In the genomic region with DNA sequence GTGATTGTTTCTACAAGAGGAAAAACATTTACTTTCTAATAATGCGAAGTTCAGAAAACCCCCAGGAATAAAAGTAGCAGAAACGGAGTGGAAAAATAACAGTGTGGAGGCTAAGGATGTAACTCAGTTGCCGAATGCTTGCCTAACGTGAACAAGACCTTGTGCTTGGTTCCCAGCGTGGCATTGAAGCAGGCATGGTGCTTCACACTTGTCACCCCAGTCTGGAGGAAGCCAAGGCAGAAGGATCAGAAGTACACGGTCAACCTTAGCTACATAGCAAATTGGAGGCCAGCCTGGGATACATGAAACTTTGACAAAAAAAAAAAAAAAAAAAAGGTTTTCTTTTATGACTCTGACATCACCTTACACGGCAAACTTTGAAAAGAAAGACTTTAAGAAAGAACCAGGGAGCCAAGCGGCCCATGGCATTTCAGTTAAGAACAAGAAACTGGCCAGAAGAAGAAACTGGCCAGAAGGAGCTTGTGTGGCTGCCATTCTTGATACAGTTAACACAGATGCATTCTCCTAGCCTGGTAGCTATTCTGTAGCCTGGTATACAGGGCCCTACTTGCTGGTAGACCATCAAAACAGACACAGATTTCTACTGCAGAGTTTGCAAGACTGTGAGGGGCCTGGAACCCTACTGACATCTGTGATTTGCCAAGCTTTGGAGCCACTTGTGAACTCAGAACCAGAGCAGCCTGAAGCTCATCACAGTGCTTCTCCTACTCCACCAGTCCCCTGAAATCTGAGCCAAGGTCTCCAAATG, we compare ENCODE assay signal across 28 mouse cellular contexts. TPM values are rescaled to one million over a fixed set of nuclear protein-coding genes. Genes with fewer than 3 reads are reported as not detected.
A peak's percentile ranks its signal among the peaks of the same experiment; 100 is the strongest.
DNase-seq lines count a peak whose midpoint lies in the region; ATAC-seq and TF ChIP-seq lines count a peak whose summit lies in the region.
"Had no signal": no experiment of that assay in that cellular context is flagged by ENCODE, and none has a peak within 500 bp of the region (broad histone marks: within the 10 kb centered on the region; RNA-seq: fewer than 3 reads in every experiment).

No protein-coding gene starts in this region.

- H3K27ac ChIP-seq in liver, embryonic 11.5 days (ENCODE audit: low read depth, low read length): no peak overlapping the region
- H3K27ac ChIP-seq in liver, postnatal 0 days (ENCODE audit: low read depth): no peak overlapping the region
- H3K27ac ChIP-seq: hindbrain, embryonic 14.5 days; kidney, postnatal 0 days; limb, embryonic 12.5 days; liver, embryonic 12.5 days had no signal

- no peak for ATAC-seq in liver, embryonic 11.5 days (replicated peaks; ENCODE audit: low FRiP score)
- no peak for ATAC-seq in liver, postnatal 0 days
- ATAC-seq: forebrain, embryonic 16.5 days; inflammation-experienced regulatory T-cells, adult 6 months; liver, embryonic 12.5 days had no signal

- TF ChIP-seq EP300 in liver, postnatal 0 days (IDR thresholded peaks at IDR 0.05; ENCODE audit: low read depth): no peak

- intact Hi-C loops in heart, postnatal 25 days (cut with DNase I): no loop called here

- H3K4me3 ChIP-seq in liver, embryonic 11.5 days (ENCODE audit: low read depth, low read length): no peak overlapping the region
- no peak overlapping the region for H3K4me3 ChIP-seq in liver, postnatal 0 days (ENCODE audit: low read depth, low read length)
- H3K4me3 ChIP-seq: erythroblast, embryonic 14.5 days; limb, embryonic 12.5 days; liver, embryonic 12.5 days; midbrain, embryonic 12.5 days had no signal

- H3K36me3 ChIP-seq in liver, embryonic 11.5 days (ENCODE audit: control insufficient read depth, insufficient read depth, low read length): no peaks in the 10 kb centered on the region
- peaks cover 16% of the 10 kb centered on the region for H3K36me3 ChIP-seq in liver, postnatal 0 days (replicated peaks; ENCODE audit: insufficient read depth, low read length)
- H3K36me3 ChIP-seq: limb, embryonic 12.5 days had no signal

- WGBS in liver, embryonic 11.5 days: 87% methylated on average over 8 of the region's 8 CpGs
- 81% methylated on average over 8 of the region's 8 CpGs for WGBS in liver, postnatal 0 days (ENCODE audit: insufficient replicate concordance)

- no peak overlapping the region for H3K4me2 ChIP-seq in liver, embryonic 11.5 days
- H3K4me2 ChIP-seq in liver, postnatal 0 days (ENCODE audit: low read depth, low read length): no peak overlapping the region
- H3K4me2 ChIP-seq: heart, embryonic 11.5 days; hindbrain, embryonic 14.5 days; limb, embryonic 12.5 days; liver, embryonic 12.5 days; midbrain, embryonic 12.5 days had no signal

- no peaks in the 10 kb centered on the region for H3K27me3 ChIP-seq in liver, embryonic 11.5 days (replicated peaks; ENCODE audit: control insufficient read depth, insufficient read depth, low read length)
- H3K27me3 ChIP-seq in liver, postnatal 0 days (ENCODE audit: insufficient read depth, low read length): no peaks in the 10 kb centered on the region
- H3K27me3 ChIP-seq: limb, embryonic 12.5 days; liver, embryonic 12.5 days; midbrain, embryonic 12.5 days had no signal

- no peaks in the 10 kb centered on the region for H3K9me3 ChIP-seq in liver, embryonic 11.5 days (ENCODE audit: control insufficient read depth, low read length)
- no peaks in the 10 kb centered on the region for H3K9me3 ChIP-seq in liver, postnatal 0 days (ENCODE audit: low read length)
- H3K9me3 ChIP-seq: limb, embryonic 12.5 days; liver, embryonic 12.5 days; midbrain, embryonic 12.5 days had no signal

- H3K9ac ChIP-seq in liver, embryonic 11.5 days (ENCODE audit: low read depth, low read length): no peak overlapping the region
- H3K9ac ChIP-seq in liver, postnatal 0 days (replicated peaks): no peak overlapping the region
- H3K9ac ChIP-seq: hindbrain, embryonic 14.5 days; limb, embryonic 12.5 days; liver, embryonic 12.5 days; midbrain, embryonic 12.5 days had no signal

- TF ChIP-seq CTCF in liver, postnatal 0 days (IDR thresholded peaks at IDR 0.05; ENCODE audit: low read depth): no peak

- H3K4me1 ChIP-seq in liver, embryonic 11.5 days (replicated peaks; ENCODE audit: control insufficient read depth, insufficient read depth, low read length): peaks cover 28% of the 10 kb centered on the region
- no peaks in the 10 kb centered on the region; the same call in 1 of the 2 replicates for H3K4me1 ChIP-seq in liver, postnatal 0 days (ENCODE audit: insufficient read depth)

- DNase-seq in heart, adult 11 months: peak; percentile 88
- DNase-seq in heart, postnatal 25 days (ENCODE audit: low spot score): no peak
- DNase-seq in liver, embryonic 11.5 days (ENCODE audit: low spot score): peak; percentile 25
- no peak for DNase-seq in liver, postnatal 0 days
- DNase-seq in right cerebral cortex, postnatal 4 days: peak; percentile 3
- no peak for DNase-seq in right cerebral cortex, adult 18-20 months
- DNase-seq in yolk sac, embryonic 10.5 days (ENCODE audit: low spot score): no peak
- DNase-seq: adrenal gland, postnatal 25 days; cerebellum, adult 18-20 months; cerebellum, postnatal 10 days; heart, postnatal 4 days; kidney, adult 8-10 months; lung, adult 2 months; lung, postnatal 10 days; retina, postnatal 1 day; right cerebral cortex, postnatal 25 days; spleen, adult 18-20 months; thymus, adult 18-20 months; thymus, postnatal 25 days had no signal

RNA-seq across cellular contexts. Expression of gene Zeb2, which starts 26.5 kb away (rescaled TPM):
- 10 to 100 TPM; 57.4 to 60.3 TPM for total RNA-seq in heart, postnatal 25 days (2021)
- 32.8 and 33.2 TPM in 2 replicates for polyA plus RNA-seq in liver, embryonic 11.5 days (2014; fragmentation: Nextera tagmentation; extraction: Ambion mirVana)
- polyA plus RNA-seq in liver, postnatal 0 days (2015; fragmentation: Nextera tagmentation; extraction: Ambion mirVana): 8.1 and 8.8 TPM in 2 replicates

Comparison
In these comparisons a context has a peak if more than half of its experiments do, and no peak if none do; other contexts are left out.
1. DNase-seq: peak in heart, adult 11 months (single experiment), liver, embryonic 11.5 days (single experiment) and right cerebral cortex, postnatal 4 days (single experiment); none in heart, postnatal 25 days (single experiment), liver, postnatal 0 days (single experiment), right cerebral cortex, adult 18-20 months (single experiment) and yolk sac, embryonic 10.5 days (single experiment).